Mouse (Mus musculus): ENCODE results near the gene Rnase9.

DNA sequence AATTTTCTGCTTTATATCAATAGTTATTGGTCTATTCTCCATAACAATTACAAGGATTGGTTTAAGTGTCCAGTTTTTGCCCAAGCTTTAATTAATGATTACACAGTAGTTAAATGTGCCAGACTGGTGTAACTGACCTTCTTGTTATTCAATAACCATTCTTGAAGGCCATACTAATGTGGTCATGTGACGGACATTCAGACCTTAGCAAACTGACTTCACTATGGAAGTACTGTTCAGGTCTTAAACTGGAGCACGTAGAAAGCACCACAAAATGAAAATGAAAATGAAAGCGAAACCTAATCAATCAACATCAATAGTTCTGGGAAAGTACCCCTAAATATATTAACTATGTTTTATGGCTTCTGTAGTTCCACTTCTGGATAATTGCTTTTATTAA is 50.6 kb downstream of the Rnase9 start:
- TF ChIP-seq POLR2A (IDR thresholded peaks at IDR 0.05; ENCODE audit: low read depth, low read length): no peak
- TF ChIP-seq CTCF (IDR thresholded peaks at IDR 0.05; ENCODE audit: extremely low read depth, insufficient read depth, insufficient read length, insufficient replicate concordance): no peak

Data from spleen, adult 2 months (tissue).